Comparison of ENCODE assay signal across 25 mouse cellular contexts in genomic region chr15:38425506-38425905, GRCm38 (mm10).
"Had no signal": no experiment of that assay in that cellular context is flagged by ENCODE, and none has a peak within 500 bp of the region (broad histone marks: within the 10 kb centered on the region; RNA-seq: fewer than 3 reads in every experiment).

No protein-coding gene starts in this region.

- H3K27me3 ChIP-seq: heart, embryonic 12.5 days; hindbrain, embryonic 12.5 days; kidney, embryonic 15.5 days; limb, embryonic 13.5 days; limb, embryonic 15.5 days had no signal

- H3K9ac ChIP-seq: heart, embryonic 12.5 days; hindbrain, embryonic 12.5 days; hindbrain, embryonic 14.5 days; kidney, embryonic 15.5 days; limb, embryonic 13.5 days; limb, embryonic 15.5 days; liver, embryonic 14.5 days had no signal

- H3K4me3 ChIP-seq: heart, adult 2 months; heart, embryonic 12.5 days; hindbrain, embryonic 10.5 days; hindbrain, embryonic 12.5 days; kidney, embryonic 15.5 days; limb, embryonic 13.5 days; limb, embryonic 15.5 days had no signal

- DNase-seq: gastrocnemius, postnatal 14 days; gastrocnemius, postnatal 36 days; heart, adult 2 months; heart, postnatal 10 days; heart, postnatal 4 days; kidney, adult 18-20 months; kidney, adult 8-10 months; kidney, postnatal 14 days; kidney, postnatal 36 days; layer of hippocampus, adult 9-11 months; layer of hippocampus, postnatal 36 days; left cerebral cortex, postnatal 4 days had no signal

- H3K27ac ChIP-seq: heart, adult 2 months; hindbrain, embryonic 10.5 days; hindbrain, embryonic 12.5 days; hindbrain, embryonic 14.5 days; kidney, embryonic 15.5 days; kidney, postnatal 0 days; limb, embryonic 13.5 days; limb, embryonic 15.5 days; liver, embryonic 14.5 days had no signal

- H3K9me3 ChIP-seq: heart, embryonic 12.5 days; hindbrain, embryonic 10.5 days; hindbrain, embryonic 12.5 days; kidney, embryonic 15.5 days; limb, embryonic 13.5 days; limb, embryonic 15.5 days had no signal

- H3K4me1 ChIP-seq: hindbrain, embryonic 12.5 days had no signal

- ATAC-seq: hindbrain, embryonic 16.5 days; inflammation-experienced regulatory T-cells, adult 6 months; intestine, embryonic 16.5 days had no signal

- H3K36me3 ChIP-seq: heart, embryonic 12.5 days; hindbrain, embryonic 10.5 days; hindbrain, embryonic 12.5 days; kidney, embryonic 15.5 days; limb, embryonic 13.5 days; limb, embryonic 15.5 days had no signal

- H3K4me2 ChIP-seq: heart, embryonic 12.5 days; hindbrain, embryonic 12.5 days; hindbrain, embryonic 14.5 days; kidney, embryonic 15.5 days; limb, embryonic 13.5 days; limb, embryonic 15.5 days; liver, embryonic 11.5 days had no signal
